Mouse (Mus musculus): ENCODE data around the gene Hist1h1b. TPM values are rescaled to one million over a fixed set of nuclear protein-coding genes. Genes with fewer than 3 reads are reported as not detected.

Gene Hist1h1b
- total RNA-seq, 2 experiments from 2014 or later = 8.0 to 9.9 TPM

GRCm38 (mm10) chr13:21734906-21735767 lies 45.3 kb downstream of the Hist1h1b start, which contains the start of gene Hist1h4j:
Gene Hist1h4j (plus strand): TSS chr13:21735064.
- intact Hi-C loops (cut with DNase I) = loop anchor here (1.0 to 2.0 kb wide), 2 partner anchors 16 to 21 kb away; partner anchors contain the start of gene Hist1h4k
- DNase-seq (ENCODE audit: low spot score) = peak; percentile 44

GRCm38 (mm10) chr13:21734010-21734905 lies 46.2 kb downstream of the Hist1h1b start:
- peak; percentile 48 for DNase-seq (ENCODE audit: low spot score)
- intact Hi-C loops (cut with DNase I) = loop anchor here (1.0 to 2.0 kb wide), 2 partner anchors 17 to 20 kb away; partner anchors contain the start of gene Hist1h4k

- intact Hi-C loops (cut with DNase I) = no loop called here
- DNase-seq (ENCODE audit: low spot score) = no peak
Measured at GRCm38 (mm10) chr13:21733466-21733865, 47.0 kb downstream of the Hist1h1b start.

Small RNA genes lying within 50 kb of the gene (microRNA-seq; reads per million reads assigned to microRNA genes)
- gene Gm19658 (not detected), gene Gm44346 (not detected), gene Gm44454 (not detected)

Other genes with a start within 250 kb of the Hist1h1b start
- gene Zkscan8, start 249.5 kb downstream of the Hist1h1b start, total RNA-seq (2021) = 10 to 100 TPM; 10.5 to 11.1 TPM
- not detected for gene Olfr1366, start 237.8 kb downstream of the Hist1h1b start, total RNA-seq (2021)
- not detected for gene Olfr1535, start 220.7 kb downstream of the Hist1h1b start, total RNA-seq (2021)
- not detected for gene Olfr1364, start 198.9 kb downstream of the Hist1h1b start, total RNA-seq (2021)
- not detected for gene Olfr1362, start 166.6 kb downstream of the Hist1h1b start, total RNA-seq (2021)
- gene Olfr11, start 138.1 kb downstream of the Hist1h1b start, total RNA-seq (2021) = not detected
- not detected for gene Olfr1361, start 117.2 kb downstream of the Hist1h1b start, total RNA-seq (2021)
- gene Olfr1360, start 103.2 kb downstream of the Hist1h1b start, total RNA-seq (2021) = not detected
- not detected for gene Olfr1359, start 82.5 kb downstream of the Hist1h1b start, total RNA-seq (2021)
- 10 to 100 TPM; 19.7 to 24.0 TPM for gene Hist1h2bl, start 64.5 kb downstream of the Hist1h1b start, total RNA-seq (2021)
- gene Hist1h2ai, start 64.2 kb downstream of the Hist1h1b start, total RNA-seq (2021) = 10 to 100 TPM in 1 of 2 experiments, not detected in 1; 17.9 TPM
- gene Hist1h3h, start 63.0 kb downstream of the Hist1h1b start, total RNA-seq (2021) = 10 to 100 TPM; 16.8 to 25.9 TPM
- 1 to 10 TPM; 5.5 to 6.1 TPM for gene Hist1h2bm, start 58.6 kb downstream of the Hist1h1b start, total RNA-seq (2021)
- gene Hist1h4j, start 45.6 kb downstream of the Hist1h1b start, total RNA-seq (2021) = 1 to 10 TPM; 4.2 to 6.9 TPM
- 10 to 100 TPM; 46.4 to 87.7 TPM for gene Hist1h4k, start 30.1 kb downstream of the Hist1h1b start, total RNA-seq (2021)
- gene Hist1h2ak, start 26.8 kb downstream of the Hist1h1b start, total RNA-seq (2021) = 10 to 100 TPM in 1 of 2 experiments, 1 to 10 TPM in 1; 5.7 to 11.4 TPM
- gene Hist1h2bn, start 26.5 kb downstream of the Hist1h1b start, total RNA-seq (2021) = 10 to 100 TPM; 10.2 to 16.5 TPM
- 10 to 100 TPM; 21.5 to 29.2 TPM for gene Hist1h3i, start 2.7 kb upstream of the Hist1h1b start, total RNA-seq (2021)
- gene Hist1h2an, start 6.6 kb upstream of the Hist1h1b start, total RNA-seq (2021) = under 1 TPM; 0.84 to 0.94 TPM
- gene Hist1h2bp, start 6.8 kb upstream of the Hist1h1b start, total RNA-seq (2021) = 1 to 10 TPM; 6.4 to 6.8 TPM
- gene Hist1h2bq, start 29.6 kb upstream of the Hist1h1b start, total RNA-seq (2021) = 10 to 100 TPM; 35.4 to 36.4 TPM
- gene Hist1h2ao, start 29.8 kb upstream of the Hist1h1b start, total RNA-seq (2021) = not detected
- 10 to 100 TPM; 55.1 to 84.9 TPM for gene Hist1h4m, start 31.1 kb upstream of the Hist1h1b start, total RNA-seq (2021)
- 10 to 100 TPM; 13.5 to 14.9 TPM for gene Hist1h4n, start 51.6 kb upstream of the Hist1h1b start, total RNA-seq (2021)
- 10 to 100 TPM; 21.9 to 30.1 TPM for gene Hist1h2ap, start 52.9 kb upstream of the Hist1h1b start, total RNA-seq (2021)
- gene Hist1h2br, start 53.1 kb upstream of the Hist1h1b start, total RNA-seq (2021) = 10 to 100 TPM; 35.6 to 36.4 TPM
- gene Zfp184, start 164.5 kb upstream of the Hist1h1b start, total RNA-seq (2021) = under 1 TPM; 0.56 to 0.68 TPM
- not detected for gene Pom121l2, start 200.6 kb upstream of the Hist1h1b start, total RNA-seq (2021)
- gene Prss16, start 229.1 kb upstream of the Hist1h1b start, total RNA-seq (2021) = not detected